10 mouse cellular contexts compared by ENCODE assay signal in genomic region chr13:107969961-107970391, GRCm38 (mm10).
A peak's percentile ranks its signal among the peaks of the same experiment; 100 is the strongest.
DNase-seq lines count a peak whose midpoint lies in the region; ATAC-seq lines count a peak whose summit lies in the region.
"Had no signal": no experiment of that assay in that cellular context is flagged by ENCODE, and none has a peak within 500 bp of the region (broad histone marks: within the 10 kb centered on the region; RNA-seq: fewer than 3 reads in every experiment).

No protein-coding gene starts in this region.

- peak overlapping the region; percentile 62 for H3K4me2 ChIP-seq in heart, embryonic 13.5 days
- peak overlapping the region; percentile 4 for H3K4me2 ChIP-seq in hindbrain, embryonic 14.5 days (replicated peaks)
- no peak overlapping the region for H3K4me2 ChIP-seq in intestine, embryonic 15.5 days (replicated peaks)

- no peak for ATAC-seq in heart, embryonic 13.5 days (ENCODE audit: extremely low read depth, insufficient number of reproducible peaks, low FRiP score, low TSS enrichment)
- ATAC-seq in hindbrain, embryonic 14.5 days (ENCODE audit: low FRiP score) = peak; percentile 72; the same call in 1 of the 2 replicates
- ATAC-seq in intestine, embryonic 15.5 days = no peak; the same call in 1 of the 2 replicates

- peaks cover 19% of the 10 kb centered on the region for H3K4me1 ChIP-seq in heart, embryonic 13.5 days
- H3K4me1 ChIP-seq in embryonic facial prominence, embryonic 10.5 days = peaks cover 23% of the 10 kb centered on the region
- H3K4me1 ChIP-seq in hindbrain, embryonic 14.5 days (replicated peaks; ENCODE audit: control insufficient read depth, insufficient read depth, low read length) = peaks cover 8% of the 10 kb centered on the region; the same call in 1 of the 2 replicates
- H3K4me1 ChIP-seq in midbrain, embryonic 10.5 days = peaks cover 11% of the 10 kb centered on the region
- H3K4me1 ChIP-seq in intestine, embryonic 15.5 days (replicated peaks) = 0 out of 2 replicates have a peak, but pooled peaks cover 2% of the 10 kb centered on the region

- no peaks in the 10 kb centered on the region for H3K36me3 ChIP-seq in heart, embryonic 13.5 days
- no peaks in the 10 kb centered on the region for H3K36me3 ChIP-seq in embryonic facial prominence, embryonic 10.5 days (replicated peaks)
- H3K36me3 ChIP-seq in hindbrain, embryonic 14.5 days (replicated peaks; ENCODE audit: control insufficient read depth, insufficient read depth) = no peaks in the 10 kb centered on the region
- H3K36me3 ChIP-seq in midbrain, embryonic 10.5 days = no peaks in the 10 kb centered on the region
- no peaks in the 10 kb centered on the region for H3K36me3 ChIP-seq in intestine, embryonic 15.5 days

- H3K27ac ChIP-seq in heart, embryonic 13.5 days (replicated peaks) = no peak overlapping the region
- H3K27ac ChIP-seq in embryonic facial prominence, embryonic 10.5 days (replicated peaks) = 0 out of 2 replicates have a peak overlapping the region, but pooled peaks have one; percentile 14
- H3K27ac ChIP-seq in hindbrain, embryonic 14.5 days = no peak overlapping the region
- H3K27ac ChIP-seq in midbrain, embryonic 10.5 days (replicated peaks) = peak overlapping the region; percentile 33; the same call in 1 of the 2 replicates
- no peak overlapping the region for H3K27ac ChIP-seq in intestine, embryonic 15.5 days

- no peaks in the 10 kb centered on the region for H3K27me3 ChIP-seq in heart, embryonic 13.5 days (replicated peaks)
- H3K27me3 ChIP-seq in embryonic facial prominence, embryonic 10.5 days (replicated peaks; ENCODE audit: low read depth, poor library complexity, severe bottlenecking) = no peaks in the 10 kb centered on the region
- H3K27me3 ChIP-seq in hindbrain, embryonic 14.5 days (ENCODE audit: control insufficient read depth, insufficient read depth, low read length) = no peaks in the 10 kb centered on the region
- no peaks in the 10 kb centered on the region; the same call in 1 of the 2 replicates for H3K27me3 ChIP-seq in midbrain, embryonic 10.5 days (ENCODE audit: low read depth, poor library complexity, severe bottlenecking)
- no peaks in the 10 kb centered on the region for H3K27me3 ChIP-seq in intestine, embryonic 15.5 days (replicated peaks)
- H3K27me3 ChIP-seq: CH12.LX had no signal

- no peaks in the 10 kb centered on the region for H3K9me3 ChIP-seq in heart, embryonic 13.5 days
- H3K9me3 ChIP-seq in embryonic facial prominence, embryonic 10.5 days = no peaks in the 10 kb centered on the region
- no peaks in the 10 kb centered on the region for H3K9me3 ChIP-seq in hindbrain, embryonic 14.5 days (ENCODE audit: control insufficient read depth, low read length)
- no peaks in the 10 kb centered on the region for H3K9me3 ChIP-seq in midbrain, embryonic 10.5 days (replicated peaks)
- H3K9me3 ChIP-seq in intestine, embryonic 15.5 days = no peaks in the 10 kb centered on the region

- H3K4me3 ChIP-seq in heart, embryonic 13.5 days = peak overlapping the region; percentile 27
- no peak overlapping the region for H3K4me3 ChIP-seq in embryonic facial prominence, embryonic 10.5 days
- H3K4me3 ChIP-seq in hindbrain, embryonic 14.5 days (replicated peaks; ENCODE audit: low read length) = no peak overlapping the region
- 0 out of 2 replicates have a peak overlapping the region, but pooled peaks have one; percentile 1 for H3K4me3 ChIP-seq in midbrain, embryonic 10.5 days
- no peak overlapping the region for H3K4me3 ChIP-seq in intestine, embryonic 15.5 days (replicated peaks)

- H3K9ac ChIP-seq in heart, embryonic 13.5 days = peak overlapping the region; percentile 20; the same call in 1 of the 2 replicates
- H3K9ac ChIP-seq in hindbrain, embryonic 14.5 days = no peak overlapping the region
- H3K9ac ChIP-seq in intestine, embryonic 15.5 days = no peak overlapping the region

- WGBS in heart, embryonic 13.5 days = 10% methylated on average over 7 of the region's 7 CpGs
- 19% methylated on average over 7 of the region's 7 CpGs for WGBS in embryonic facial prominence, embryonic 10.5 days
- 8% methylated on average over 7 of the region's 7 CpGs for WGBS in hindbrain, embryonic 14.5 days
- WGBS in midbrain, embryonic 10.5 days = 18% methylated on average over 7 of the region's 7 CpGs
- WGBS in intestine, embryonic 15.5 days = 41% methylated on average over 7 of the region's 7 CpGs

- DNase-seq in heart, postnatal 36 days = no peak
- peak; percentile 29 for DNase-seq in embryonic facial prominence, embryonic 10.5 days (ENCODE audit: low spot score)
- no peak for DNase-seq in hindbrain, embryonic 14.5 days (ENCODE audit: low spot score)
- DNase-seq in midbrain, embryonic 10.5 days (ENCODE audit: low spot score) = no peak
- no peak for DNase-seq in adipocyte (ENCODE audit: low spot score)
- DNase-seq in spleen, postnatal 4 days (ENCODE audit: low spot score in 2 of 2) = no peak
- DNase-seq: lung, adult 18-20 months had no signal

- intact Hi-C loops in heart, postnatal 36 days (cut with DNase I) = no loop called here

Comparison
In these comparisons a context has a peak if more than half of its experiments do, and no peak if none do; other contexts are left out.
1. H3K27ac ChIP-seq: peak in embryonic facial prominence, embryonic 10.5 days (single experiment) and midbrain, embryonic 10.5 days (single experiment); none in heart, embryonic 13.5 days (single experiment), hindbrain, embryonic 14.5 days (single experiment) and intestine, embryonic 15.5 days (single experiment).
2. H3K4me3 ChIP-seq: peak in heart, embryonic 13.5 days (single experiment) and midbrain, embryonic 10.5 days (single experiment); none in embryonic facial prominence, embryonic 10.5 days (single experiment), hindbrain, embryonic 14.5 days (single experiment) and intestine, embryonic 15.5 days (single experiment).